Mouse (Mus musculus) lung, postnatal 0 days (tissue): ENCODE measurements at regions not wholly inside any gene's neighbourhood (a gene's known extent, or its start where the extent isn't known, plus 50 kb on each side); places are given as distances from the start of the nearest gene placed in this dataset.

Source experiments
- CTCF ChIP-seq: IDR thresholded peaks from 2 replicates; pipeline ENCODE4 v1.5.1; 2016; ENCODE audit warnings: antibody characterized with exemption, mild to moderate bottlenecking
- EP300 ChIP-seq: IDR thresholded peaks from 2 replicates; pipeline ENCODE4 v1.6.1; 2016; ENCODE audit warnings: antibody characterized with exemption, mild to moderate bottlenecking, control low read depth

- no peak for TF ChIP-seq CTCF
- TF ChIP-seq EP300 = no peak
Measured at GRCm38 (mm10) chr1:176529037-176529436, 253.9 kb upstream of the Pld5 start.
